Mouse (Mus musculus): Measurements from ENCODE around the gene Olfr905. TPM values are rescaled to one million over a fixed set of nuclear protein-coding genes. Genes with fewer than 3 reads are reported as not detected.

Olfr905 gene
- polyA plus RNA-seq, 1 experiment: not detected

DNA sequence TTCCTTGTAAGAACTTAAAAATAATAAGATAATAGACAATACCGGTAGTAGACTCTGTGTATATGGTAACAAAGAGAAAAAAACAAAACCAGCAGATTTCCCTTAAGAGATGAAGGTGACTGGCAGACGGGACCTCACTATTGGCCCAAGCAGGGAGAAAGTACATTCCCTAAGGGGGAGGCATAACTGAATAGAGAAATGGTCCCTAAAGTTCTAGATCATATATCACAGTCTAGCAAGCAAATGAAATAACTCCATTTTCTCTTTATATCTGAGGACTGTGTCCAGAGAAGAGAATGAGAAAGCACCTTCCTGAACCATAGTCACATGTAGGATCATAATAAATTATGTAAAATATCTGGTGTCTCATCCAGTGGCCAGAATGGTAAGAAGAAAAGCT lies 24.6 kb downstream of the Olfr905 start, which contains the start of gene Olfr907:
Gene Olfr907, plus strand, starts transcription at position 301 of the 400 bp plus-strand sequence.
- H3K4me3 ChIP-seq (ENCODE audit: control insufficient read depth, insufficient read depth, low read length): no peak within 1 kb of the TSS
- 86% methylated on average over 2 of the region's 2 CpGs for WGBS
- H3K27me3 ChIP-seq (ENCODE audit: control insufficient read depth, insufficient read depth, low read length): no peaks in the 10 kb centered on the region

DNA sequence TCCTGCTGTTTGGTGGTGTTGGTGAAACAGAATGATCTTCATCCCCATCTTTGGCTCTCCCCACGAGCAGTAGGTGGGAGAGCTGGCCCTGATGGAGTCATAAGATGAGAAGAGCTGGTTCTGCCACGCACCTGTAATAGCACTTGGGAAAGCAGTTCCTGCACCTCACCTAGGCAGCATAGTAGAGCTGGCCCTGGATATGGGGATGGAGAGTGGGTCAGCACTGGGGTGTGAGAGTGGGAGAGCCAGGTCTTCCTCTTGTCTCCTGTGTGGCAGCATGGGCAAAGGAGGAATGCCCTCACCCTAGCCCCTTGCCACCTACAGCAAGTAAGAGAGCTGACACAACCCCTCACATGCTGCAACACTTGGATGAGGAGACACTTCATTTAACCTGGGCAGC lies 41.4 kb downstream of the Olfr905 start:
- no peak overlapping the region for H3K27ac ChIP-seq (ENCODE audit: control insufficient read depth, insufficient read depth, low read length)
- H3K27me3 ChIP-seq (ENCODE audit: control insufficient read depth, insufficient read depth, low read length): no peaks in the 10 kb centered on the region
- TF ChIP-seq CTCF (IDR thresholded peaks at IDR 0.05; ENCODE audit: borderline replicate concordance, control insufficient read depth, extremely low read depth, insufficient read depth, low read length, poor library complexity) (no peak), POLR2A (IDR thresholded peaks at IDR 0.05; ENCODE audit: control insufficient read depth, extremely low read depth, insufficient read depth, low read length, poor library complexity) (no peak)
- H3K36me3 ChIP-seq (ENCODE audit: control insufficient read depth, insufficient read depth, low read length): no peaks in the 10 kb centered on the region
- H3K4me1 ChIP-seq (replicated peaks; ENCODE audit: control insufficient read depth, insufficient read depth, low read length): no peaks in the 10 kb centered on the region
- WGBS: 78% methylated on average over 2 of the region's 2 CpGs
- DNase-seq: no peak
- no peak overlapping the region for H3K4me3 ChIP-seq (ENCODE audit: control insufficient read depth, insufficient read depth, low read length)

More for the DNA sequence above, 24.6 kb downstream of the Olfr905 start, which contains the start of gene Olfr907:
- TF ChIP-seq CTCF (IDR thresholded peaks at IDR 0.05; ENCODE audit: borderline replicate concordance, control insufficient read depth, extremely low read depth, insufficient read depth, low read length, poor library complexity) (no peak), POLR2A (IDR thresholded peaks at IDR 0.05; ENCODE audit: control insufficient read depth, extremely low read depth, insufficient read depth, low read length, poor library complexity) (no peak)
- Histone ChIP-seq H3K27ac (ENCODE audit: control insufficient read depth, insufficient read depth, low read length) (no peak within 1 kb of the TSS), H3K4me1 (replicated peaks; ENCODE audit: control insufficient read depth, insufficient read depth, low read length) (no peaks in the 10 kb centered on the region), H3K36me3 (ENCODE audit: control insufficient read depth, insufficient read depth, low read length) (no peaks in the 10 kb centered on the region)
- no peak for DNase-seq

DNA sequence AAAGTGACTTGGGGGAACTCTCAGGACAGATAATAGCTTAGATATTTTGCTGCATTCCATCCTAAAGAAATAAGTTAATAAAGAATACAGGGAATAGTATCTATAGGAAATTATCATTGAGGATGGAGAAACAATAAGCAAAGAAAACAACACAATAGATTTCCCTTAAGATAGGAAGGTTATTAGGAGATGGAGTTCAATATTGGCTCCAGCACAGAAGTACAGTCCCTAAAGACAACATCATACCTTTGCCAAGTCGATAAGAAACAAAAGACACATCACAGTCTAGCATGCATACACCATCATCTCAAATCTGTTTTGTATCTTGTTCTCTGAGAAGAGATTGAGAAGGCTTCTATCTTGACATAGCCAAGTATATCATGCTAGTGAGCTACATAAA lies 50.4 kb downstream of the Olfr905 start, which contains the start of gene Olfr911-ps1:
Gene Olfr911-ps1, plus strand, starts transcription at position 301 of the 400 bp plus-strand sequence.
- TF ChIP-seq POLR2A (IDR thresholded peaks at IDR 0.05; ENCODE audit: control insufficient read depth, extremely low read depth, insufficient read depth, low read length, poor library complexity) (no peak), CTCF (IDR thresholded peaks at IDR 0.05; ENCODE audit: borderline replicate concordance, control insufficient read depth, extremely low read depth, insufficient read depth, low read length, poor library complexity) (no peak)
- no peak for DNase-seq
- no peak within 1 kb of the TSS for H3K27ac ChIP-seq (ENCODE audit: control insufficient read depth, insufficient read depth, low read length)
- no peaks in the 10 kb centered on the region for H3K4me1 ChIP-seq (replicated peaks; ENCODE audit: control insufficient read depth, insufficient read depth, low read length)
- WGBS: 60% methylated on average over 1 of the region's 1 CpGs
- H3K27me3 ChIP-seq (ENCODE audit: control insufficient read depth, insufficient read depth, low read length): no peaks in the 10 kb centered on the region
- no peak within 1 kb of the TSS for H3K4me3 ChIP-seq (ENCODE audit: control insufficient read depth, insufficient read depth, low read length)
- no peaks in the 10 kb centered on the region for H3K36me3 ChIP-seq (ENCODE audit: control insufficient read depth, insufficient read depth, low read length)

Other genes with a start within 250 kb of the Olfr905 start
- not detected in 2 replicates for gene Olfr143, start 218.3 kb upstream of the Olfr905 start, polyA plus RNA-seq (2012; rRNA removed)
- gene Olfr895, start 203.3 kb upstream of the Olfr905 start, polyA plus RNA-seq (2012; rRNA removed): not detected in 2 replicates
- gene Olfr896-ps1, start 180.0 kb upstream of the Olfr905 start, polyA plus RNA-seq (2012; rRNA removed): not detected in 2 replicates
- not detected in 2 replicates for gene Olfr25, start 142.0 kb upstream of the Olfr905 start, polyA plus RNA-seq (2012; rRNA removed)
- gene Olfr898, start 122.7 kb upstream of the Olfr905 start, polyA plus RNA-seq (2012; rRNA removed): not detected in 2 replicates
- not detected in 2 replicates for gene Olfr250, start 104.2 kb upstream of the Olfr905 start, polyA plus RNA-seq (2012; rRNA removed)
- gene Olfr251, start 94.0 kb upstream of the Olfr905 start, polyA plus RNA-seq (2012; rRNA removed): not detected in 2 replicates
- gene Olfr147, start 69.4 kb upstream of the Olfr905 start, polyA plus RNA-seq (2012; rRNA removed): not detected in 2 replicates
- gene Olfr901, start 41.7 kb upstream of the Olfr905 start, polyA plus RNA-seq (2012; rRNA removed): not detected in 2 replicates
- not detected in 2 replicates for gene Olfr902, start 23.5 kb upstream of the Olfr905 start, polyA plus RNA-seq (2012; rRNA removed)
- not detected in 2 replicates for gene Olfr904, start 8.0 kb upstream of the Olfr905 start, polyA plus RNA-seq (2012; rRNA removed)
- gene Olfr906, start 16.0 kb downstream of the Olfr905 start, polyA plus RNA-seq (2012; rRNA removed): not detected in 2 replicates
- gene Olfr907, start 24.7 kb downstream of the Olfr905 start, polyA plus RNA-seq (2012; rRNA removed): not detected in 2 replicates
- not detected in 2 replicates for gene Olfr911-ps1, start 50.5 kb downstream of the Olfr905 start, polyA plus RNA-seq (2012; rRNA removed)
- not detected in 2 replicates for gene Olfr910, start 66.7 kb downstream of the Olfr905 start, polyA plus RNA-seq (2012; rRNA removed)
- not detected in 2 replicates for gene Olfr912, start 109.1 kb downstream of the Olfr905 start, polyA plus RNA-seq (2012; rRNA removed)
- not detected in 2 replicates for gene Olfr913, start 121.7 kb downstream of the Olfr905 start, polyA plus RNA-seq (2012; rRNA removed)
- not detected in 2 replicates for gene Olfr914, start 134.0 kb downstream of the Olfr905 start, polyA plus RNA-seq (2012; rRNA removed)
- not detected in 2 replicates for gene Olfr916, start 188.8 kb downstream of the Olfr905 start, polyA plus RNA-seq (2012; rRNA removed)
- not detected in 2 replicates for gene Olfr917, start 194.7 kb downstream of the Olfr905 start, polyA plus RNA-seq (2012; rRNA removed)
- gene Olfr918, start 203.5 kb downstream of the Olfr905 start, polyA plus RNA-seq (2012; rRNA removed): not detected in 2 replicates
- not detected in 2 replicates for gene Olfr919, start 232.6 kb downstream of the Olfr905 start, polyA plus RNA-seq (2012; rRNA removed)
- 12.9 and 18.8 TPM in 2 replicates for gene Vwa5a, start 247.2 kb downstream of the Olfr905 start, polyA plus RNA-seq (2012; rRNA removed)

All from thymus, adult 2 months (tissue).